In genomic region chr1:139039529-139040230, GRCm38 (mm10) we compare ENCODE assay signal across 16 mouse cellular contexts.
DNase-seq lines count a peak whose midpoint lies in the region; ATAC-seq lines count a peak whose summit lies in the region.
"Had no signal": no experiment of that assay in that cellular context is flagged by ENCODE, and none has a peak within 500 bp of the region (broad histone marks: within the 10 kb centered on the region; RNA-seq: fewer than 3 reads in every experiment).

No protein-coding gene starts in this region.

- H3K4me2 ChIP-seq in limb, embryonic 11.5 days (ENCODE audit: low read depth, severe bottlenecking), result no peak overlapping the region
- H3K4me2 ChIP-seq in midbrain, embryonic 15.5 days, result no peak overlapping the region
- H3K4me2 ChIP-seq: liver, embryonic 11.5 days had no signal

- no peak overlapping the region for H3K4me3 ChIP-seq in limb, embryonic 11.5 days (ENCODE audit: low read depth, low read length)
- H3K4me3 ChIP-seq in limb, embryonic 10.5 days, result no peak overlapping the region
- no peak overlapping the region for H3K4me3 ChIP-seq in midbrain, embryonic 15.5 days

- 49% methylated on average over 7 of the region's 7 CpGs for WGBS in limb, embryonic 11.5 days
- 53% methylated on average over 7 of the region's 7 CpGs for WGBS in limb, embryonic 10.5 days
- WGBS in midbrain, embryonic 15.5 days, result 43% methylated on average over 7 of the region's 7 CpGs

- H3K36me3 ChIP-seq in limb, embryonic 11.5 days (ENCODE audit: control insufficient read depth, insufficient read depth, low read length), result no peaks in the 10 kb centered on the region
- H3K36me3 ChIP-seq in limb, embryonic 10.5 days, result no peaks in the 10 kb centered on the region
- H3K36me3 ChIP-seq in midbrain, embryonic 15.5 days (replicated peaks), result no peaks in the 10 kb centered on the region

- peak; percentile 33 for DNase-seq in limb, embryonic 11.5 days (ENCODE audit: low spot score)
- DNase-seq in limb, embryonic 10.5 days (ENCODE audit: low spot score), result no peak
- DNase-seq in brain, adult 2 months (ENCODE audit: low read depth, low spot score), result peak; percentile 56
- DNase-seq in cerebellum, postnatal 10 days, result peak; percentile 45 to 75
- DNase-seq in thymus, postnatal 0 days (ENCODE audit: low spot score), result no peak
- DNase-seq in lung, postnatal 25 days (ENCODE audit: low spot score), result no peak
- DNase-seq in layer of hippocampus, postnatal 36 days, result no peak
- DNase-seq: adrenal gland, postnatal 14 days; heart, postnatal 10 days; kidney, postnatal 14 days; spleen, adult 18-20 months; thymus, postnatal 25 days had no signal

- no peaks in the 10 kb centered on the region for H3K9me3 ChIP-seq in limb, embryonic 11.5 days (ENCODE audit: control insufficient read depth, low read length)
- H3K9me3 ChIP-seq in limb, embryonic 10.5 days (replicated peaks), result no peaks in the 10 kb centered on the region
- H3K9me3 ChIP-seq in midbrain, embryonic 15.5 days, result no peaks in the 10 kb centered on the region

- H3K4me1 ChIP-seq in limb, embryonic 11.5 days (ENCODE audit: control insufficient read depth, insufficient read depth, low read length), result no peaks in the 10 kb centered on the region
- peaks cover 20% of the 10 kb centered on the region for H3K4me1 ChIP-seq in limb, embryonic 10.5 days
- peaks cover 14% of the 10 kb centered on the region for H3K4me1 ChIP-seq in midbrain, embryonic 15.5 days

- no peak overlapping the region for H3K27ac ChIP-seq in limb, embryonic 11.5 days (replicated peaks; ENCODE audit: low read depth, low read length)
- no peak overlapping the region for H3K27ac ChIP-seq in limb, embryonic 10.5 days
- H3K27ac ChIP-seq in midbrain, embryonic 15.5 days, result 0 out of 2 replicates have a peak overlapping the region, but pooled peaks have one; percentile 3

- H3K9ac ChIP-seq in limb, embryonic 11.5 days (ENCODE audit: low read length), result no peak overlapping the region
- H3K9ac ChIP-seq in midbrain, embryonic 15.5 days, result no peak overlapping the region

- H3K27me3 ChIP-seq in limb, embryonic 11.5 days (ENCODE audit: control insufficient read depth, insufficient read depth, low read length), result no peaks in the 10 kb centered on the region
- no peaks in the 10 kb centered on the region for H3K27me3 ChIP-seq in limb, embryonic 10.5 days (ENCODE audit: low read depth, poor library complexity, severe bottlenecking)
- H3K27me3 ChIP-seq in midbrain, embryonic 15.5 days (replicated peaks), result no peaks in the 10 kb centered on the region

- ATAC-seq in limb, embryonic 11.5 days (ENCODE audit: insufficient number of reproducible peaks, low FRiP score, low TSS enrichment, low read depth), result no peak
- no peak for ATAC-seq in midbrain, embryonic 15.5 days (replicated peaks)
- ATAC-seq: inflammation-experienced regulatory T-cells, adult 6 months; lung, postnatal 0 days had no signal

Comparison
In these comparisons a context has a peak if more than half of its experiments do, and no peak if none do; other contexts are left out.
1. DNase-seq: peak in limb, embryonic 11.5 days (single experiment), brain, adult 2 months (single experiment) and cerebellum, postnatal 10 days (2 of 2); none in limb, embryonic 10.5 days (single experiment), thymus, postnatal 0 days (single experiment), lung, postnatal 25 days (single experiment) and layer of hippocampus, postnatal 36 days (0 of 2).